26 mouse cellular contexts compared by ENCODE assay signal in genomic region chr11:115796898-115797297, GRCm38 (mm10). TPM values are rescaled to one million over a fixed set of nuclear protein-coding genes. Genes with fewer than 3 reads are reported as not detected.
A peak's percentile ranks its signal among the peaks of the same experiment; 100 is the strongest.
DNase-seq lines count a peak whose midpoint lies in the region; ATAC-seq and TF ChIP-seq lines count a peak whose summit lies in the region.
"Had no signal": no experiment of that assay in that cellular context is flagged by ENCODE, and none has a peak within 500 bp of the region (broad histone marks: within the 10 kb centered on the region; RNA-seq: fewer than 3 reads in every experiment).

No protein-coding gene starts in this region.

- intact Hi-C loops in heart, adult 2 months (cut with DNase I): no loop called here
- intact Hi-C loops in heart, postnatal 14 days (cut with DNase I): no loop called here
- intact Hi-C loops in heart, postnatal 25 days (cut with DNase I): no loop called here

- H3K79me2 ChIP-seq in heart, adult 2 months (replicated peaks; ENCODE audit: control insufficient read depth, insufficient read depth, low read length): no peaks in the 10 kb centered on the region

- no peak for TF ChIP-seq POLR2A in heart, adult 2 months (IDR thresholded peaks at IDR 0.05; ENCODE audit: insufficient read depth, low read depth, low read length)

- peak in 1 of 2 experiments; percentile 31 for DNase-seq in heart, adult 2 months
- DNase-seq in heart, postnatal 14 days: no peak
- peak; percentile 17 for DNase-seq in heart, postnatal 4 days
- no peak for DNase-seq in heart, postnatal 25 days (ENCODE audit: low spot score)
- DNase-seq in kidney, adult 18-20 months: no peak
- no peak for DNase-seq in liver, embryonic 13.5 days
- no peak for DNase-seq in liver, embryonic 11.5 days (ENCODE audit: low spot score)
- DNase-seq: adrenal gland, adult 8-10 months; cerebellum, adult 2 months; cerebellum, postnatal 14 days; gastrocnemius, postnatal 10 days; lung, embryonic 14.5 days; lung, postnatal 36 days; thymus, adult 2 months; thymus, postnatal 36 days had no signal

- no peak overlapping the region for H3K4me3 ChIP-seq in heart, adult 2 months
- H3K4me3 ChIP-seq in kidney, embryonic 16.5 days (ENCODE audit: low read length): no peak overlapping the region
- H3K4me3 ChIP-seq in liver, embryonic 13.5 days (replicated peaks): no peak overlapping the region
- no peak overlapping the region for H3K4me3 ChIP-seq in liver, embryonic 11.5 days (ENCODE audit: low read depth, low read length)
- H3K4me3 ChIP-seq: forebrain, embryonic 13.5 days; layer of hippocampus, adult 2 months; limb, embryonic 13.5 days; liver, embryonic 15.5 days; midbrain, embryonic 13.5 days had no signal

- H3K27ac ChIP-seq in heart, adult 2 months: no peak overlapping the region; the same call in 1 of the 2 replicates
- 0 out of 2 replicates have a peak overlapping the region, but pooled peaks have one; percentile 2 for H3K27ac ChIP-seq in kidney, embryonic 16.5 days (ENCODE audit: low read length)
- peak overlapping the region; percentile 22; the same call in 1 of the 2 replicates for H3K27ac ChIP-seq in liver, embryonic 13.5 days
- H3K27ac ChIP-seq in liver, embryonic 11.5 days (ENCODE audit: low read depth, low read length): no peak overlapping the region
- H3K27ac ChIP-seq: forebrain, embryonic 13.5 days; hindbrain, embryonic 14.5 days; kidney, postnatal 0 days; layer of hippocampus, adult 2 months; limb, embryonic 13.5 days; liver, embryonic 15.5 days; midbrain, embryonic 13.5 days had no signal

- TF ChIP-seq EP300 in heart, adult 2 months (IDR thresholded peaks at IDR 0.05; ENCODE audit: insufficient read depth, low read depth, low read length): 0 out of 2 replicates have a peak, but pooled peaks have one; percentile 24

- no peak for TF ChIP-seq CTCF in heart, adult 2 months (IDR thresholded peaks at IDR 0.05)

- no peaks in the 10 kb centered on the region for H3K27me3 ChIP-seq in heart, adult 2 months (ENCODE audit: control insufficient read depth, insufficient read depth, low read length)
- H3K27me3 ChIP-seq in kidney, embryonic 16.5 days (ENCODE audit: insufficient read depth, low read length): no peaks in the 10 kb centered on the region
- no peaks in the 10 kb centered on the region for H3K27me3 ChIP-seq in liver, embryonic 13.5 days
- no peaks in the 10 kb centered on the region for H3K27me3 ChIP-seq in liver, embryonic 11.5 days (replicated peaks; ENCODE audit: control insufficient read depth, insufficient read depth, low read length)
- H3K27me3 ChIP-seq: forebrain, embryonic 13.5 days; limb, embryonic 13.5 days; liver, embryonic 15.5 days; midbrain, embryonic 13.5 days had no signal

- H3K36me3 ChIP-seq in heart, adult 2 months (ENCODE audit: control insufficient read depth, insufficient read depth, low read length): no peaks in the 10 kb centered on the region
- peaks cover 67% of the 10 kb centered on the region for H3K36me3 ChIP-seq in kidney, embryonic 16.5 days (ENCODE audit: insufficient read depth, low read length)
- peaks cover 100% of the 10 kb centered on the region for H3K36me3 ChIP-seq in liver, embryonic 13.5 days
- H3K36me3 ChIP-seq in liver, embryonic 11.5 days (ENCODE audit: control insufficient read depth, insufficient read depth, low read length): peaks cover 53% of the 10 kb centered on the region

- no peak overlapping the region for H3K4me2 ChIP-seq in kidney, embryonic 16.5 days (replicated peaks; ENCODE audit: low read depth, low read length)
- H3K4me2 ChIP-seq in liver, embryonic 13.5 days: no peak overlapping the region
- H3K4me2 ChIP-seq in liver, embryonic 11.5 days: no peak overlapping the region
- H3K4me2 ChIP-seq: forebrain, embryonic 13.5 days; heart, embryonic 11.5 days; hindbrain, embryonic 14.5 days; limb, embryonic 13.5 days; liver, embryonic 15.5 days; lung, embryonic 14.5 days; midbrain, embryonic 13.5 days had no signal

- 60% methylated on average over 15 of the region's 15 CpGs for WGBS in heart, adult 2 months
- 75% methylated on average over 15 of the region's 15 CpGs for WGBS in kidney, embryonic 16.5 days
- 69% methylated on average over 15 of the region's 15 CpGs for WGBS in liver, embryonic 13.5 days (ENCODE audit: insufficient replicate concordance)
- WGBS in liver, embryonic 11.5 days: 75% methylated on average over 15 of the region's 15 CpGs

- H3K9me3 ChIP-seq in kidney, embryonic 16.5 days (ENCODE audit: low read length): no peaks in the 10 kb centered on the region
- H3K9me3 ChIP-seq in liver, embryonic 13.5 days (replicated peaks): no peaks in the 10 kb centered on the region
- no peaks in the 10 kb centered on the region for H3K9me3 ChIP-seq in liver, embryonic 11.5 days (ENCODE audit: control insufficient read depth, low read length)
- H3K9me3 ChIP-seq: forebrain, embryonic 13.5 days; G1E; limb, embryonic 13.5 days; liver, embryonic 15.5 days; midbrain, embryonic 13.5 days had no signal

- no peaks in the 10 kb centered on the region for H3K4me1 ChIP-seq in heart, adult 2 months (ENCODE audit: control insufficient read depth, insufficient read depth, low read length)
- no peaks in the 10 kb centered on the region for H3K4me1 ChIP-seq in kidney, embryonic 16.5 days (ENCODE audit: insufficient read depth, low read length)
- H3K4me1 ChIP-seq in liver, embryonic 13.5 days (replicated peaks): peaks cover 15% of the 10 kb centered on the region; the same call in 1 of the 2 replicates
- H3K4me1 ChIP-seq in liver, embryonic 11.5 days (replicated peaks; ENCODE audit: control insufficient read depth, insufficient read depth, low read length): no peaks in the 10 kb centered on the region
- H3K4me1 ChIP-seq: forebrain, embryonic 13.5 days; limb, embryonic 13.5 days; midbrain, embryonic 13.5 days had no signal

- ATAC-seq in kidney, embryonic 16.5 days (ENCODE audit: low FRiP score, low TSS enrichment): no peak
- ATAC-seq in liver, embryonic 13.5 days (ENCODE audit: low read depth): no peak
- no peak for ATAC-seq in liver, embryonic 11.5 days (replicated peaks; ENCODE audit: low FRiP score)
- ATAC-seq: forebrain, embryonic 13.5 days; inflammation-experienced regulatory T-cells, adult 6 months; midbrain, embryonic 13.5 days had no signal

- no peak overlapping the region for H3K9ac ChIP-seq in heart, adult 2 months (ENCODE audit: low read depth, low read length)
- no peak overlapping the region for H3K9ac ChIP-seq in kidney, embryonic 16.5 days (replicated peaks; ENCODE audit: low read length)
- no peak overlapping the region for H3K9ac ChIP-seq in liver, embryonic 13.5 days
- H3K9ac ChIP-seq in liver, embryonic 11.5 days (ENCODE audit: low read depth, low read length): no peak overlapping the region
- H3K9ac ChIP-seq: forebrain, embryonic 13.5 days; hindbrain, embryonic 14.5 days; limb, embryonic 13.5 days; liver, embryonic 15.5 days; lung, embryonic 14.5 days; midbrain, embryonic 13.5 days had no signal

RNA-seq across cellular contexts. Expression of gene Caskin2, which starts 16.5 kb away (rescaled TPM):
- total RNA-seq in heart, adult 2 months (2021): 10 to 100 TPM; 40.5 to 43.8 TPM
- polyA plus RNA-seq in heart, adult 2 months (2012; rRNA removed): 38.5 TPM in 2 replicates
- 10 to 100 TPM; 54.0 to 54.9 TPM for total RNA-seq in heart, postnatal 14 days (2021)
- 10 to 100 TPM; 51.7 to 58.8 TPM for total RNA-seq in heart, postnatal 4 days (2021)
- total RNA-seq in heart, postnatal 25 days (2021): 10 to 100 TPM; 41.8 to 52.2 TPM
- 21.5 and 23.6 TPM in 2 replicates for polyA plus RNA-seq in kidney, embryonic 16.5 days (2015; fragmentation: Nextera tagmentation; extraction: Ambion mirVana)
- polyA plus RNA-seq in liver, embryonic 13.5 days (2015; fragmentation: Nextera tagmentation; extraction: Ambion mirVana): 5.7 and 6.0 TPM in 2 replicates
- polyA plus RNA-seq in liver, embryonic 11.5 days (2014; fragmentation: Nextera tagmentation; extraction: Ambion mirVana): 13.5 and 14.0 TPM in 2 replicates

RNA-seq across cellular contexts. Expression of gene Tsen54, which starts 17.6 kb away (rescaled TPM):
- 1 to 10 TPM; 7.2 to 9.3 TPM for total RNA-seq in heart, adult 2 months (2021)
- 15.9 and 16.3 TPM in 2 replicates for polyA plus RNA-seq in heart, adult 2 months (2012; rRNA removed)
- total RNA-seq in heart, postnatal 14 days (2021): 10 to 100 TPM in 1 of 2 experiments, 1 to 10 TPM in 1; 8.7 to 12.1 TPM
- total RNA-seq in heart, postnatal 4 days (2021): 10 to 100 TPM; 13.0 to 14.2 TPM
- 1 to 10 TPM; 9.1 to 9.2 TPM for total RNA-seq in heart, postnatal 25 days (2021)
- 48.1 and 50.2 TPM in 2 replicates for polyA plus RNA-seq in kidney, embryonic 16.5 days (2015; fragmentation: Nextera tagmentation; extraction: Ambion mirVana)
- 19.3 and 20.1 TPM in 2 replicates for polyA plus RNA-seq in liver, embryonic 13.5 days (2015; fragmentation: Nextera tagmentation; extraction: Ambion mirVana)
- polyA plus RNA-seq in liver, embryonic 11.5 days (2014; fragmentation: Nextera tagmentation; extraction: Ambion mirVana): 36.1 and 36.4 TPM in 2 replicates

RNA-seq across cellular contexts. Expression of gene Llgl2, which starts 27.0 kb away (rescaled TPM):
- 10 to 100 TPM; 18.4 to 20.3 TPM for total RNA-seq in heart, adult 2 months (2021)
- 19.4 and 20.2 TPM in 2 replicates for polyA plus RNA-seq in heart, adult 2 months (2012; rRNA removed)
- total RNA-seq in heart, postnatal 14 days (2021): 10 to 100 TPM; 15.0 to 18.2 TPM
- 10 to 100 TPM; 20.0 to 21.2 TPM for total RNA-seq in heart, postnatal 4 days (2021)
- 10 to 100 TPM; 15.1 to 21.5 TPM for total RNA-seq in heart, postnatal 25 days (2021)
- polyA plus RNA-seq in kidney, embryonic 16.5 days (2015; fragmentation: Nextera tagmentation; extraction: Ambion mirVana): 58.3 and 64.5 TPM in 2 replicates
- polyA plus RNA-seq in liver, embryonic 13.5 days (2015; fragmentation: Nextera tagmentation; extraction: Ambion mirVana): 9.8 and 10.2 TPM in 2 replicates
- polyA plus RNA-seq in liver, embryonic 11.5 days (2014; fragmentation: Nextera tagmentation; extraction: Ambion mirVana): 15.6 and 18.7 TPM in 2 replicates

RNA-seq across cellular contexts. Expression of gene Tmem94, which starts 31.7 kb away (rescaled TPM):
- total RNA-seq in heart, adult 2 months (2021): 100 to 1,000 TPM in 1 of 2 experiments, 10 to 100 TPM in 1; 99.5 to 103 TPM
- polyA plus RNA-seq in heart, adult 2 months (2012; rRNA removed): 125 and 135 TPM in 2 replicates
- total RNA-seq in heart, postnatal 14 days (2021): 100 to 1,000 TPM; 103 to 111 TPM
- 100 to 1,000 TPM; 103 to 108 TPM for total RNA-seq in heart, postnatal 4 days (2021)
- 100 to 1,000 TPM; 102 to 110 TPM for total RNA-seq in heart, postnatal 25 days (2021)
- 33.4 and 34.5 TPM in 2 replicates for polyA plus RNA-seq in kidney, embryonic 16.5 days (2015; fragmentation: Nextera tagmentation; extraction: Ambion mirVana)
- polyA plus RNA-seq in liver, embryonic 13.5 days (2015; fragmentation: Nextera tagmentation; extraction: Ambion mirVana): 8.2 and 10.9 TPM in 2 replicates
- polyA plus RNA-seq in liver, embryonic 11.5 days (2014; fragmentation: Nextera tagmentation; extraction: Ambion mirVana): 14.1 and 14.4 TPM in 2 replicates

Comparison
In these comparisons a context has a peak if more than half of its experiments do, and no peak if none do; other contexts are left out.
1. H3K27ac ChIP-seq: peak in kidney, embryonic 16.5 days (single experiment) and liver, embryonic 13.5 days (single experiment); none in heart, adult 2 months (single experiment) and liver, embryonic 11.5 days (single experiment).